Mouse (Mus musculus) embryonic facial prominence, embryonic 11.5 days (tissue): ENCODE measurements around the gene Slc17a2. TPM values are rescaled to one million over a fixed set of nuclear protein-coding genes. Genes with fewer than 3 reads are reported as not detected.

Source experiments
- ATAC-seq: fragments of 200-750 bp; cut with Nextera tagmentation; replicated peaks from 2 replicates; pipeline ENCODE4 v1.8.0; 2017; ENCODE audit warnings: low read depth; ENCODE audit not compliant: insufficient number of reproducible peaks, low FRiP score, low TSS enrichment
- DNase-seq: peaks from one replicate; pipeline ENCODE4 v3.0.0-alpha.2; 2015; ENCODE audit warnings: low spot score
- H3K27ac ChIP-seq: fragments of 300-500 bp; sonication (generic); replicated peaks from 2 replicates; pipeline ENCODE4 v1.5.1; 2014; ENCODE audit warnings: mild to moderate bottlenecking, low read depth, low read length, control low read depth
- H3K27me3 ChIP-seq: fragments of 300-500 bp; sonication (generic); 2 replicates; pipeline ENCODE4 v1.6.1; 2014; ENCODE audit warnings: mild to moderate bottlenecking, low read length, moderate library complexity, mixed read lengths; ENCODE audit not compliant: control insufficient read depth, insufficient read depth
- H3K36me3 ChIP-seq: fragments of 300-500 bp; sonication (generic); replicated peaks from 2 replicates; pipeline ENCODE4 v1.6.1; 2014; ENCODE audit warnings: low read depth, mild to moderate bottlenecking, low read length, moderate library complexity, mixed read lengths; ENCODE audit not compliant: control insufficient read depth, insufficient read depth
- H3K4me1 ChIP-seq: fragments of 300-500 bp; sonication (generic); 2 replicates; pipeline ENCODE4 v1.6.1; 2014; ENCODE audit warnings: low read length, mixed read lengths; ENCODE audit not compliant: control insufficient read depth, insufficient read depth
- H3K4me2 ChIP-seq: fragments of 300-500 bp; sonication (generic); 2 replicates; pipeline ENCODE4 v1.6.1; 2014; ENCODE audit warnings: low read depth, mild to moderate bottlenecking, control low read depth, low read length, moderate library complexity
- H3K4me3 ChIP-seq: fragments of 300-500 bp; sonication (generic); 2 replicates; pipeline ENCODE4 v1.5.1; 2014; ENCODE audit warnings: low read depth, low read length, control low read depth
- H3K9ac ChIP-seq: fragments of 300-500 bp; sonication (generic); replicated peaks from 2 replicates; pipeline ENCODE4 v1.6.1; 2014; ENCODE audit warnings: mild to moderate bottlenecking, control low read depth, low read length
- H3K9me3 ChIP-seq: fragments of 300-500 bp; sonication (generic); replicated peaks from 2 replicates; pipeline ENCODE4 v1.6.1; 2016; ENCODE audit warnings: mild to moderate bottlenecking, low read length, inconsistent platforms, mixed read lengths; ENCODE audit not compliant: control insufficient read depth
- WGBS: fragments of 180-500 bp; shearing (Covaris S2); extraction: QIAGEN DNeasy Blood & Tissue Kit; methylation state at CpG from one replicate; pipeline ENCODE4 v1.1.7; 2014; 5-methylcytosine and 5-hydroxymethylcytosine counted together
- polyA plus RNA-seq: library from polyadenylated mRNA; unstranded; fragments of >200 nt; fragmentation: Nextera tagmentation; extraction: Ambion mirVana; gene quantifications from 2 replicates; pipeline ENCODE4 v1.2.1, GENCODE M21; 2014

The Slc17a2 gene
- polyA plus RNA-seq, 1 experiment from 2014 or later, result not detected

GRCm38 (mm10) chr13:23849299-23849698, 42.5 kb downstream of the Slc17a2 start:
- no peak overlapping the region for H3K4me3 ChIP-seq
- no peaks in the 10 kb centered on the region for H3K4me1 ChIP-seq
- H3K9ac ChIP-seq, result no peak overlapping the region
- no peaks in the 10 kb centered on the region for H3K36me3 ChIP-seq
- 74% methylated on average over 2 of the region's 2 CpGs for WGBS
- ATAC-seq, result no peak
- no peak overlapping the region for H3K27ac ChIP-seq
- no peak overlapping the region for H3K4me2 ChIP-seq
- no peaks in the 10 kb centered on the region for H3K9me3 ChIP-seq
- H3K27me3 ChIP-seq, result no peaks in the 10 kb centered on the region
- no peak for DNase-seq

DNA sequence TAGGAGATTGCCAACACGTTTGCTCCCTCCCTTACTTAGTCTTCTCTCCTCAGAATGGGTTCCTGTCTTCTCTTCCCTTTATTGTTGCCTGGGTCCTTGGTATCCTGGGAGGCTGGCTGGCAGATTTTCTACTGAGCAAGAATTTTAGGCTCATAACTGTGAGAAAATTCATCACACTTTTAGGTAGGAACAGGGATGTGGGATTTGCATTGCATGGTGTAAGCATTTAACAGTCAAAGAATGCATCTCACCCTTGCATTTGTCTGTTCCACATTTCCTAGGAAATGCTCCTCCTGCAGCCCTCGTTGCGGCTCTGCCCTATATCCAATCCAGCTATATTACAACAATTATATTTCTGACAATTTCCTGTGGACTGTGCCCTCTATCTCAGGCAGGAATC, 49.6 kb downstream of the Slc17a2 start:
- no peak overlapping the region for H3K9ac ChIP-seq
- H3K4me3 ChIP-seq, result no peak overlapping the region
- no peaks in the 10 kb centered on the region for H3K27me3 ChIP-seq
- H3K9me3 ChIP-seq, result no peaks in the 10 kb centered on the region
- no peaks in the 10 kb centered on the region for H3K4me1 ChIP-seq
- ATAC-seq (no peak), DNase-seq (no peak)
- 52% methylated on average over 3 of the region's 3 CpGs for WGBS
- H3K36me3 ChIP-seq, result no peaks in the 10 kb centered on the region
- H3K4me2 ChIP-seq, result no peak overlapping the region
- no peak overlapping the region for H3K27ac ChIP-seq

DNA sequence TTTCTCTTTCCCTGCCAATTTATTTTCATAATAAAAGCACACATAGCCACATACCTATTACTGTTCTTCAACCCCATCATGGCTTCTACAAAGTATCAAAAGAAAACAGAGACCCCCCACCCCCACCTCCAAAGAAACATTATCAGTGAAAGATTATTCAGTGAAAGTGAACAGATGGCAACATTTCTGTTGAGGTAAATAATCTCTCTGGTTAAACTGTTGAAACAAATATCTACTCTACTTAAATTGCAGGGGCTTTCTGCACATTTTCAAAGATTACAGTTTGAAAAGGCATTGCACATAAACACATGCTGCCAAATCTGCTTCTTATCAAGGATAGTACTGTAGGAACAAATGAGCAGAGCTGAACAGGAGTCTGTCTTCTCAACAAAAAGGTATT, 55.0 kb downstream of the Slc17a2 start:
- Histone ChIP-seq H3K36me3 (no peaks in the 10 kb centered on the region), H3K9me3 (no peaks in the 10 kb centered on the region), H3K4me2 (no peak overlapping the region), H3K4me3 (no peak overlapping the region), H3K27me3 (no peaks in the 10 kb centered on the region), H3K9ac (no peak overlapping the region), H3K4me1 (no peaks in the 10 kb centered on the region), H3K27ac (no peak overlapping the region)
- ATAC-seq (no peak), DNase-seq (no peak)

- no peaks in the 10 kb centered on the region for H3K4me1 ChIP-seq
- 87% methylated on average over 9 of the region's 9 CpGs for WGBS
- DNase-seq (no peak), ATAC-seq (no peak)
- H3K9ac ChIP-seq, result no peak overlapping the region
- H3K36me3 ChIP-seq, result no peaks in the 10 kb centered on the region
- no peak overlapping the region for H3K27ac ChIP-seq
- no peaks in the 10 kb centered on the region for H3K9me3 ChIP-seq
- H3K4me3 ChIP-seq, result no peak overlapping the region
- no peaks in the 10 kb centered on the region for H3K27me3 ChIP-seq
- H3K4me2 ChIP-seq, result no peak overlapping the region
Measured at GRCm38 (mm10) chr13:23864711-23865110, 57.9 kb downstream of the Slc17a2 start.

DNA sequence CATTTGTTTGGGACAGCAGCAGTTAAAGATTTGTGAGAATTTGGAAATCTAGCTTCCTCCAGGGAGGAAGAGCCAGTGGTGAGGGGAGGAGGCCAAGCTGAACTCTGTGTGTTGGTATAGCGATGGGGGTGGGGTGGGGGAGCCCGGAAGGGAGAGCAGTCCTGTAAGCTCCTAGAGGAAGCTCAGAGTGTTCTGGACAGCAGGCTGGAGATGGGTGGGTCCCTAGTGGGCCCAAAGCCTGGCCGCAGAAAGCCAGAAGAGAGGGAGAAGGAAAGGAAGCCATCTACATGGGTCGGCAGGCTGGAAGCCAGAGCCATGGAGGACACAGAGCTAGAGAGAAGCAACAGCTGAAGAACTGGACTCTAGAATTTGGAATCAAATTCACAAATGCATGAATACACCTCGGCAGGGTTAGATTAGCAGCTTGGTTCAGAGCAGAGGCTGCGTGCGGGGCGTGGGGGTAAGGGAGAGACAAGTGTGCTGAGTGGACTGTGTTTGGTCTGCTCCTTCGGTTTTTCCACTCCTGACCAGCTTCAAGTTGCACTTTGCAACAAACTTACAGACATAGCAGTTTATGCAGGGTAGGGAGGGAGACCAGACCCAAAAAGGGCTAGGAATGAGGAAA, 59.4 kb downstream of the Slc17a2 start:
- 68% methylated on average over 9 of the region's 9 CpGs for WGBS
- H3K27ac ChIP-seq, result no peak overlapping the region
- no peaks in the 10 kb centered on the region for H3K36me3 ChIP-seq
- H3K9me3 ChIP-seq, result no peaks in the 10 kb centered on the region
- ATAC-seq (no peak), DNase-seq (no peak)
- H3K4me3 ChIP-seq, result no peak overlapping the region
- no peaks in the 10 kb centered on the region for H3K27me3 ChIP-seq
- H3K4me1 ChIP-seq, result no peaks in the 10 kb centered on the region
- H3K4me2 ChIP-seq, result no peak overlapping the region
- H3K9ac ChIP-seq, result no peak overlapping the region

DNA sequence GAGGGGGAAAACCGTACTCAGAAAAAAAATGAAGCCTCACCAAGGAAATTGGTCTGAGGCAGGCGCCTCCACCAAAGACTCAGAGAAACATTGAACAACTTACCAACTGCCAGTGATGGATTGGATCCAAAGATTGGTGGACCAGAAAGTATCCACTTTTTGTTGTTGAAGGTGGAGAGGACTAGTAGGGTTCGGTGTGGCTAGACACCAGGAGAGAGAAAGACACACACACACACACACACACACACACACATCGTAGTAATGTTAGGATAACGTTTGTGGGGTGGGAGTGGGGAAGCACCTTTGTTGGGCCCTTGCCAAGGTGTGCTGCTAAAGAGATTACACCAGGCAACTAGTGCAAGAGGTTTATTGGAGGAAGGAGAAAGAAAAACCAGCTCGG, 60.2 kb downstream of the Slc17a2 start:
- H3K9ac ChIP-seq, result no peak overlapping the region
- H3K9me3 ChIP-seq, result no peaks in the 10 kb centered on the region
- no peak overlapping the region for H3K4me3 ChIP-seq
- H3K4me1 ChIP-seq, result no peaks in the 10 kb centered on the region
- H3K4me2 ChIP-seq, result no peak overlapping the region
- 88% methylated on average over 6 of the region's 6 CpGs for WGBS
- no peaks in the 10 kb centered on the region for H3K27me3 ChIP-seq
- DNase-seq (no peak), ATAC-seq (no peak)
- H3K36me3 ChIP-seq, result no peaks in the 10 kb centered on the region
- H3K27ac ChIP-seq, result no peak overlapping the region

- no peaks in the 10 kb centered on the region for H3K9me3 ChIP-seq
- H3K27ac ChIP-seq, result no peak within 1 kb of the TSS
- no peaks in the 10 kb centered on the region for H3K4me1 ChIP-seq
- H3K27me3 ChIP-seq, result no peaks in the 10 kb centered on the region
- H3K36me3 ChIP-seq, result no peaks in the 10 kb centered on the region
- no peak within 1 kb of the TSS for H3K4me3 ChIP-seq
- H3K9ac ChIP-seq, result no peak within 1 kb of the TSS
- WGBS, result 88% methylated on average over 7 of the region's 7 CpGs
- DNase-seq (no peak), ATAC-seq (no peak)
- no peak within 1 kb of the TSS for H3K4me2 ChIP-seq
Measured at GRCm38 (mm10) chr13:23867405-23867804, 60.6 kb downstream of the Slc17a2 start, which contains the start of gene Slc17a1. Gene Slc17a1 (plus strand): TSS chr13:23867750.

DNA sequence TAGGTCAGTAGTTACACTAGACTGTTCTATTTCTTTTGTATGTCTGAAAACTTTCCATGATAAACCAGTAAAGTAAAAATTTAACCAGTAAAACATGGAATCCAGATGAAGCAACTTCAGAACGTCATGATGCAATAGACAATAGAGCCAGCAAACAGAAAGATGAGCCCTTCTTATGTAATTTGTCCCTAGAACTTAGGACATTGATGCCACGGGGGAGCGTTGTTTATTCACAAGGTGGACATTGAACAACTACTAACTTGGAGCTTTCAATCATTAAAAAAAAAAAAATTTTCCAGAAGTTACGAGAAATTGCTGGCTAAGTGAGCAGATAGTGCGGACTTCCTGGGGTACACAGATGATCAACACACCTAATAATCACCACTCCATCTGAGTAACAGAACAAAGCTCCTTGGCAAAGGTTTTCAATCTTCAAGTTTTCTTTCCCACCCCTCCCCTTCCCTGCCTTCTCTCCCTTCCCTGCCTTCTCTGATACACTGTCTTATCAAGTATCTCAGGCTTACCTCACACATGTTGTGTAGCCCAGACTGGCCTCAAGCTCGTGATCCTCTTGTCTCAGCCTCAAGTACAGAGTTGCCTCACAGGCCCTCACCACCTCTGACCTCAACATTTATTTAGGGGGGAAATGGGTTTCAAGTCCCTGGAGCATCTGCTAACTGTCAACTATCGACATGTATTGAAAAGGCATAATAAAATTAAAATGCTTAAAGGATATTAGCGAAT, 62.2 kb downstream of the Slc17a2 start:
- Histone ChIP-seq H3K4me3 (no peak overlapping the region), H3K4me2 (no peak overlapping the region), H3K4me1 (no peaks in the 10 kb centered on the region), H3K9ac (no peak overlapping the region), H3K27me3 (no peaks in the 10 kb centered on the region), H3K27ac (no peak overlapping the region), H3K9me3 (no peaks in the 10 kb centered on the region), H3K36me3 (no peaks in the 10 kb centered on the region)
- DNase-seq, result no peak
- 85% methylated on average over 8 of the region's 8 CpGs for WGBS
- ATAC-seq, result no peak
